ENCODE assay signal across 11 mouse cellular contexts in genomic region chr16:64745089-64745488, GRCm38 (mm10).
"Had no signal": no experiment of that assay in that cellular context is flagged by ENCODE, and none has a peak within 500 bp of the region (broad histone marks: within the 10 kb centered on the region; RNA-seq: fewer than 3 reads in every experiment).

No protein-coding gene starts in this region.

- H3K36me3 ChIP-seq: liver, embryonic 13.5 days; liver, embryonic 15.5 days; lung, embryonic 15.5 days; midbrain, embryonic 10.5 days; midbrain, embryonic 12.5 days; neural tube, embryonic 13.5 days; stomach, embryonic 15.5 days had no signal

- H3K9me3 ChIP-seq: liver, embryonic 13.5 days; liver, embryonic 15.5 days; lung, embryonic 15.5 days; midbrain, embryonic 10.5 days; midbrain, embryonic 12.5 days; stomach, embryonic 15.5 days had no signal

- H3K9ac ChIP-seq: liver, embryonic 13.5 days; liver, embryonic 15.5 days; liver, postnatal 0 days; lung, embryonic 15.5 days; midbrain, embryonic 12.5 days; neural tube, embryonic 13.5 days; stomach, embryonic 15.5 days had no signal

- ATAC-seq: liver, postnatal 0 days; midbrain, embryonic 16.5 days had no signal

- H3K4me1 ChIP-seq: liver, embryonic 13.5 days; liver, embryonic 15.5 days; lung, embryonic 15.5 days; midbrain, embryonic 10.5 days; midbrain, embryonic 12.5 days; neural tube, embryonic 13.5 days; stomach, embryonic 15.5 days had no signal

- H3K4me2 ChIP-seq: liver, embryonic 13.5 days; liver, embryonic 15.5 days; lung, embryonic 15.5 days; midbrain, embryonic 12.5 days; neural tube, embryonic 13.5 days; stomach, embryonic 15.5 days had no signal

- H3K27me3 ChIP-seq: liver, embryonic 13.5 days; liver, embryonic 15.5 days; lung, embryonic 15.5 days; midbrain, embryonic 12.5 days; neural tube, embryonic 13.5 days; stomach, embryonic 15.5 days had no signal

- H3K27ac ChIP-seq: liver, embryonic 13.5 days; liver, embryonic 15.5 days; lung, embryonic 15.5 days; midbrain, embryonic 10.5 days; midbrain, embryonic 12.5 days; neural tube, embryonic 13.5 days; stomach, embryonic 15.5 days; stomach, postnatal 0 days had no signal

- H3K4me3 ChIP-seq: liver, embryonic 13.5 days; liver, embryonic 15.5 days; lung, embryonic 15.5 days; midbrain, embryonic 10.5 days; midbrain, embryonic 12.5 days; myocyte; neural tube, embryonic 13.5 days; stomach, embryonic 15.5 days had no signal
